Mouse (Mus musculus) limb, embryonic 12.5 days (tissue): Measurements from ENCODE around the gene Nop16. TPM values are rescaled to one million over a fixed set of nuclear protein-coding genes. Genes with fewer than 3 reads are reported as not detected.

Experiments
- ATAC-seq: fragments of 200-750 bp; cut with Nextera tagmentation; 2 replicates; pipeline ENCODE4 v1.8.0; 2017; ENCODE audit warnings: low read depth, moderate TSS enrichment; ENCODE audit not compliant: insufficient number of reproducible peaks, insufficient read depth, low FRiP score, low TSS enrichment
- H3K27ac ChIP-seq: fragments of 300-500 bp; sonication (generic); 2 replicates; pipeline ENCODE4 v1.5.1; 2016; ENCODE audit warnings: mild to moderate bottlenecking, moderate library complexity
- H3K27me3 ChIP-seq: fragments of 300-500 bp; sonication (generic); 2 replicates; pipeline ENCODE4 v1.6.1; 2016; ENCODE audit warnings: mild to moderate bottlenecking, moderate library complexity
- H3K36me3 ChIP-seq: fragments of 300-500 bp; sonication (generic); 2 replicates; pipeline ENCODE4 v1.6.1; 2016; ENCODE audit warnings: mild to moderate bottlenecking, moderate library complexity
- H3K4me1 ChIP-seq: fragments of 300-500 bp; sonication (generic); replicated peaks from 2 replicates; pipeline ENCODE4 v1.6.1; 2016
- H3K4me2 ChIP-seq: fragments of 300-500 bp; sonication (generic); 2 replicates; pipeline ENCODE4 v1.6.1; 2016; ENCODE audit warnings: mild to moderate bottlenecking, moderate library complexity
- H3K4me3 ChIP-seq: fragments of 300-500 bp; sonication (generic); replicated peaks from 2 replicates; pipeline ENCODE4 v1.5.1; 2016; ENCODE audit warnings: mild to moderate bottlenecking
- H3K9ac ChIP-seq: fragments of 300-500 bp; sonication (generic); replicated peaks from 2 replicates; pipeline ENCODE4 v1.6.1; 2016; ENCODE audit warnings: mild to moderate bottlenecking, moderate library complexity
- H3K9me3 ChIP-seq: fragments of 300-500 bp; sonication (generic); 2 replicates; pipeline ENCODE4 v1.6.1; 2016; ENCODE audit warnings: mild to moderate bottlenecking, moderate library complexity
- WGBS: fragments of 180-500 bp; shearing (Covaris S2); methylation state at CpG from one replicate; pipeline ENCODE4 v1.1.7; 2016; 5-methylcytosine and 5-hydroxymethylcytosine counted together
- polyA plus RNA-seq: library from polyadenylated mRNA; unstranded; fragments of >200 nt; fragmentation: Nextera tagmentation; extraction: Ambion mirVana; gene quantifications from 2 replicates; pipeline ENCODE4 v1.2.1, GENCODE M21; 2016

Gene Nop16
- polyA plus RNA-seq, 1 experiment from 2014 or later, result 87.5 TPM

DNA sequence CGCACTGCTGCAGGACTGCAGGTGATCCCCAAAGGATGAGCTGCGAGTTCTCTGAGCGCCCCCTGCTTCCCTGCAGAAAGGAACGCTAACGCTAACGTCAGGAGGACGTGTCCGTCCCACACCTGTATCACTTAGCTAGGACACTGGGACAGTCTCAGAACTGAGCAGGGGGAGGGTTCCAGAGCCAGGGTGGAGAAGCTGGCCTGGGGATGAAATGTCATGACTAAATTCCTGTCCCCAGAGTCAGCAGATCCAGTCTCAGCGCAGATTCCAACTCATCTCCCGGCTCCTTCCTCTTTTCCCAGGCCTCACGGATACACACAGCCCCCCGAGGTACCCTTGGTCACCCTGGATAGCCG, 20.7 kb upstream of the Nop16 start:
- peak overlapping the region; percentile 92 for H3K4me2 ChIP-seq
- H3K4me1 ChIP-seq, result peaks cover 9% of the 10 kb centered on the region
- H3K9ac ChIP-seq, result peak overlapping the region; percentile 63
- 8% methylated on average over 13 of the region's 13 CpGs for WGBS
- peaks cover 24% of the 10 kb centered on the region for H3K27me3 ChIP-seq
- peak overlapping the region; percentile 59 for H3K4me3 ChIP-seq
- ATAC-seq, result no peak
- no peaks in the 10 kb centered on the region for H3K9me3 ChIP-seq
- H3K27ac ChIP-seq, result no peak overlapping the region
- H3K36me3 ChIP-seq, result no peaks in the 10 kb centered on the region; the same call in 1 of the 2 replicates

DNA sequence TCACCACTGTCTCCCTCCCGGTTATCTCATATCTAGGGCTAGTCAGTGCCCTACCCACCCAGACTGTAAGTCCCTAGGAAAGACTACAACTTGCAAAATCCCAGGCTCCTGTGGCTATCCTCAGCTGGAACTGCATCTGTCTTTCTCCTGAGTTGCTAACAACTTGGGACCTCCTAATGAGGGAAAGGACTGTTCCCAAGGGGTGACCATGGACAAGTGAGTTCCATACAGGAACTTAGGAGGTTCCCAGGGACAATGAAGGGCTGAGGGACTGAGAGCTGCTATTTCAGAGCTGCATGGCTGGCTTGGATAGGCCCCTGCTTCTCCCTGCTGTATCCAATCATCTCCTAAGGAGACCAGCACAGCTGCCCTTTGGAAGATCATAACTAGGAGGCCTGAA, 19.4 kb upstream of the Nop16 start:
- Histone ChIP-seq H3K9me3 (no peaks in the 10 kb centered on the region), H3K4me3 (no peak overlapping the region), H3K4me1 (peaks cover 14% of the 10 kb centered on the region), H3K27me3 (peaks cover 24% of the 10 kb centered on the region), H3K4me2 (no peak overlapping the region), H3K36me3 (no peaks in the 10 kb centered on the region; the same call in 1 of the 2 replicates), H3K27ac (no peak overlapping the region), H3K9ac (no peak overlapping the region)
- ATAC-seq, result no peak
- WGBS, result 21% methylated on average over 1 of the region's 1 CpGs

DNA sequence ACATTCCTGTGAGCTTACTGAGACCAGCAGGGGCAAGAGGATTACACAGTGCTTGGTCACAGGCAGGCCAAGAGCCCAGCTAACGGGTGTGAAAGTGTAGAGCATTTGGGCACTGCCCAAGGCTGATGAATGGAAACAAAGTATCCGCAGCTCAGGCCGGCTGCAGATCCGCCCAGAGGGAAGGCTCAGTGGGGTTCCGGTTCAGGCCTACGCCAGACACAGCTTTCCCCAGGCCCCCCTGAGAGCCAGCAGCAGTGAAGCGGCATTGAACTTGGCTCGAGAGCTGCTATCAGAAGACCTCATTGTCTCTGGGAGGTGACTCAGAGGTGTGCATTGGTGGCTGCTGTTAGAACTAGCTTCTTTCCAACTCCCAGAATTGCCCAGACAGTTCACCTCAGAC, 18.8 kb upstream of the Nop16 start:
- Histone ChIP-seq H3K9ac (no peak overlapping the region), H3K4me2 (no peak overlapping the region), H3K27me3 (peaks cover 24% of the 10 kb centered on the region), H3K9me3 (no peaks in the 10 kb centered on the region), H3K27ac (no peak overlapping the region), H3K4me1 (peaks cover 21% of the 10 kb centered on the region), H3K4me3 (no peak overlapping the region), H3K36me3 (no peaks in the 10 kb centered on the region; the same call in 1 of the 2 replicates)
- no peak for ATAC-seq
- WGBS, result 23% methylated on average over 8 of the region's 8 CpGs

DNA sequence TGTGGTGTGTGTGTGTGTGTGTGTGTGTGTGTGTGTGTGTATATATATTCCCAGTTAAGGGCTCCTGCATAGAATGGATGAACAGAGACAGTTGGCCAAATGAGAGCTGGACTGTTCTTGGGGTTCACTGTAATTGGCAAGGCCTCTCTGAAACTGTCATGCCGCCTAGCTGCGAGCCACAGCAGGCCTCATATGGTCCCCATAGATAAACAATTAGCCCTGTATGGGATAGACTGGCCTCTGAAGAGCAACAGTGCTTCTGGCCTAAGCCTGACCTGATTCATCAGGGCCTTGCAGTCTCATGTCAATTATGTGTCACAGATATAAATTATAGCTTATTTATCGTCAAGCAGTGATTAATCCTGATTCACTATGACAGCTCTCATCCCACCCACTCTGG, 18.1 kb upstream of the Nop16 start:
- WGBS, result 67% methylated on average over 3 of the region's 3 CpGs
- H3K27me3 ChIP-seq, result peaks cover 24% of the 10 kb centered on the region
- no peaks in the 10 kb centered on the region; the same call in 1 of the 2 replicates for H3K36me3 ChIP-seq
- no peak overlapping the region for H3K4me3 ChIP-seq
- H3K4me1 ChIP-seq, result peaks cover 27% of the 10 kb centered on the region
- H3K4me2 ChIP-seq, result no peak overlapping the region
- no peak overlapping the region for H3K27ac ChIP-seq
- no peak overlapping the region for H3K9ac ChIP-seq
- H3K9me3 ChIP-seq, result no peaks in the 10 kb centered on the region
- ATAC-seq, result no peak

DNA sequence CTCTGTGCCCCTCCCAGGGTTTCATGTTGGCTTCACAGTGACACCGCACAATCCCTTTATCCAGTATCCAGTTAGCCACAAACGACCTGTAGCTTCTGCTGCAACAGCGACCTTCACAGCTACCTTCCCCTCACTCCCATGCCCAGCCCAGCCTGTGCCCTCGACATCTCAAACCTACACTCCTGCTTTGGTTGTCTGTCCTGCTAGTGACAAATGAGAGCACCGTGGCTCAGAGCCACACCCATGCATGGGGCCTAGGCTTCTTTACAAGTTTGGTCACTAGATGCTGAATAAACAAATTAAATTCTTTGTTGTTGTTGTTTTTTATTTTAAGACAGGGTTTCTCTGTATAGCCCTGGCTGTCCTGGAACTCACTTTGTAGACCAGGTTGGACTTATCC, 17.3 kb upstream of the Nop16 start:
- no peak overlapping the region for H3K27ac ChIP-seq
- no peaks in the 10 kb centered on the region; the same call in 1 of the 2 replicates for H3K36me3 ChIP-seq
- H3K4me2 ChIP-seq, result no peak overlapping the region
- 66% methylated on average over 5 of the region's 5 CpGs for WGBS
- peaks cover 24% of the 10 kb centered on the region for H3K27me3 ChIP-seq
- no peaks in the 10 kb centered on the region for H3K9me3 ChIP-seq
- no peak overlapping the region for H3K4me3 ChIP-seq
- no peak overlapping the region for H3K9ac ChIP-seq
- peaks cover 35% of the 10 kb centered on the region for H3K4me1 ChIP-seq
- no peak for ATAC-seq

DNA sequence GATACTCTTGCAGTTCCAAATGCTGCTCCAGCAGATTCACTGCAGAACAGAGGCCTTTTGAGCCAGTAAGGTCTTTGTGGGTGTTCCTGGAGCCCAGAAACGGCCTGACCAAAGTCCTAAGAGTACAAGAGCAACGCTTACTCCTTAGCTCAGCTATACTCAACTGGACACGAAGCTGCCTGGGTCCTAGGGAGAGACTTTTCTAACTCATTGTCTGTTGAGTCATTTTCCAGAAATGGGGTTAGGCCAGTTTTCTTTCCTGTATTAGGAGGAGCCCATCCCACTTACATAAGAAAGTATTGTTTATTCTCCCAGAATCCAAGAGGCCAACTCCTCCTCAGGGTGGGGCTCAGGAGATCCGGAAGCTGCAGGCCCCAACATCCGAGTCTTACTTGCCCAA, 15.5 kb upstream of the Nop16 start:
- Histone ChIP-seq H3K27ac (no peak overlapping the region), H3K36me3 (no peaks in the 10 kb centered on the region; the same call in 1 of the 2 replicates), H3K9ac (no peak overlapping the region), H3K27me3 (peaks cover 14% of the 10 kb centered on the region), H3K4me3 (no peak overlapping the region), H3K4me2 (no peak overlapping the region), H3K9me3 (no peaks in the 10 kb centered on the region), H3K4me1 (peaks cover 34% of the 10 kb centered on the region)
- WGBS, result 80% methylated on average over 5 of the region's 5 CpGs
- ATAC-seq, result no peak

DNA sequence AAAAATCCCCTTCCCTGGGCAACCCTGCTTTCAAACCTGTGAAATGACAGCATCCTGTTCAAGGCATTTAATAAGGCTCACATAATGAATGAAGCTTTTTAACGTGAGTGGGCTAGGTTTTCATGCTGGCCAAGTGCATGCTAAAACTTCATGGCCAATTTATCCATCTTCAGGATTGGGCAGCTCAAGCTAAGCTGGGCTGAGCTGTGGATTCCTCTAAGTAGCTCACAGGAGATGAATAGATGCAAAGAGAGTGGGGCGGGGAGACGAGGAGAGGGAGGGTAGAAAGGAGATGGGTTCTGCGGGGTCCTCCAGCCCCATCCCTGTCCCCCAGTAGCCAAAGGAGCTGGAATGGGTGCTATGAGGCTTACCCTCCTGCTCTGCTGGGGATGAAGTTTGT, 14.3 kb upstream of the Nop16 start:
- peaks cover 4% of the 10 kb centered on the region for H3K36me3 ChIP-seq
- no peaks in the 10 kb centered on the region for H3K9me3 ChIP-seq
- ATAC-seq, result no peak
- 66% methylated on average over 4 of the region's 4 CpGs for WGBS
- no peak overlapping the region for H3K4me3 ChIP-seq
- no peak overlapping the region for H3K9ac ChIP-seq
- H3K4me1 ChIP-seq, result peaks cover 34% of the 10 kb centered on the region
- H3K4me2 ChIP-seq, result no peak overlapping the region
- H3K27ac ChIP-seq, result peak overlapping the region; percentile 66
- H3K27me3 ChIP-seq, result peaks cover 4% of the 10 kb centered on the region; the same call in 1 of the 2 replicates

DNA sequence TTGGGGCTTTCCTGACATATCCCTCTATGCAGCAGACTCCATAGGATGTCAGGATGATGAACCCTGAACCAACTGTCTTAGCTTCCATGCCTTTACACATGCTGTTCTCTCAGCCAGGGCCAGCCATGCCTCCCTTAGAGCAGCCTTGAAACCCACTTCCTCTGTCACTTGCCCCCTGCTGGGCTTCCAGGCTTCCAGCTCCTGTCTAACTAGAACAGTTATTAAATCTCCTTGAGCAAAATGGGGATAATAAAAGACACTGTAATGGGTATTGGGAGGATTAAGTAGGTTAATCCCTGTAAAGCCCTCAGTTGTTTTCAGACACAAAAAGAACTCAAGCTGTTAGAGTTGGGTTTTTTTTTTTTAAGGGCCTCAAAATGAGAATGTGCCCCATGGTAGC, 13.6 kb upstream of the Nop16 start:
- Histone ChIP-seq H3K4me3 (no peak overlapping the region), H3K4me2 (no peak overlapping the region), H3K27ac (peak overlapping the region; percentile 66; the same call in 1 of the 2 replicates), H3K27me3 (no peaks in the 10 kb centered on the region), H3K9ac (no peak overlapping the region), H3K4me1 (peaks cover 30% of the 10 kb centered on the region), H3K36me3 (peaks cover 11% of the 10 kb centered on the region), H3K9me3 (no peaks in the 10 kb centered on the region)
- ATAC-seq, result 0 out of 2 replicates have a peak, but pooled peaks have one; percentile 32

DNA sequence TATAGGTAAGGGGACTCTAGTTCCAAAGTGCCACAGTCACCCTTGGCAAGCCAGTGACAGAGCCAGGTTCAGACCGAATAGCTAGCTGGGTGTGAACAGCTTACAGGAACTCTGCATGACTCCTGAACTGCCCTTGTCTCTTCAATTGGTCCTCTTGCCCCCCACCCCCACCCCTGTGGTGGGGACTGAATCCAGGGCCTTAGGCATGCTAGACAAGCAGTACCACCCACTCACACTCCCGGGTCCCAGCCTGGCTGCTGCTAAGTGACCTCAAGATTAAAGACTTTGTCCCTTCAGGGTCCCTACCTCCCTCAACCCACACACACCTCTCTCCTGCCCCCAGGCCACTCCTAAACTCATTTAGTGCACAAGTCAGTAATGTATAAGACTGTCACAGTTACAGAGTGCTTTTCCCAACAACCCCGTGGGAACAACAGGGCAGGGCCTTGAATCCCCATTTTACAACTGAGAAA, 12.8 kb upstream of the Nop16 start:
- Histone ChIP-seq H3K4me2 (peak overlapping the region; percentile 15; the same call in 1 of the 2 replicates), H3K27me3 (no peaks in the 10 kb centered on the region), H3K9ac (0 out of 2 replicates have a peak overlapping the region, but pooled peaks have one; percentile 12), H3K4me1 (peaks cover 30% of the 10 kb centered on the region), H3K27ac (peak overlapping the region; percentile 45; the same call in 1 of the 2 replicates), H3K4me3 (no peak overlapping the region), H3K36me3 (peaks cover 19% of the 10 kb centered on the region), H3K9me3 (no peaks in the 10 kb centered on the region)
- WGBS, result 14% methylated on average over 3 of the region's 3 CpGs
- 0 out of 2 replicates have a peak, but pooled peaks have one; percentile 38 for ATAC-seq

DNA sequence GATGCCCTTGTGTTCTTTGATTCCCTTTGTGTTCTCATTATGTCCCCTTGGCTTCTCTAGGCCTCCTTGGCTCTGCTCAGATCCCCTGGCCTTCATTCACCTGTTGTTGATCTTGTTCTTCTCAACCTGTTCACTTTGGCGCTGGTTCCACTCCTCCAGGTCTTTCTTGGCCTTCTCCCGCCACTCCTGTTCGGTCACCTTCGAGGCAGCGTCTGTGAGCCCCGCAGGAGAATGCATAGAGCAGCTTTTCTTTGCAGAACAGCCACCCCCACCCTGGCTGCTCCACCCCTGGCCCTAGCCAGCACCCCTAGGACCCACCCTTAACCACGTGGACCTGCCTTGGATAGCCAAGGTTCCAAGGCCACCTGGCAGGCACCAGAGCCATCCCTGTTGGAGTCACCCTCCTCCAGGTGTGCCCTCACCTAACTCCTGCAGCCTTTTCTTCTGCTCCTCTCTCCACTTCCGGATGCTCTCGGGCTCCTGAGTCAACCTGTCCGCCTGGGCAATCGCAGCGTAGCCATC, 8.8 kb upstream of the Nop16 start:
- Histone ChIP-seq H3K4me3 (no peak overlapping the region), H3K36me3 (peaks cover 25% of the 10 kb centered on the region), H3K9ac (no peak overlapping the region), H3K27me3 (no peaks in the 10 kb centered on the region), H3K9me3 (no peaks in the 10 kb centered on the region), H3K27ac (no peak overlapping the region), H3K4me1 (peaks cover 19% of the 10 kb centered on the region), H3K4me2 (no peak overlapping the region)
- 89% methylated on average over 12 of the region's 12 CpGs for WGBS
- ATAC-seq, result no peak

DNA sequence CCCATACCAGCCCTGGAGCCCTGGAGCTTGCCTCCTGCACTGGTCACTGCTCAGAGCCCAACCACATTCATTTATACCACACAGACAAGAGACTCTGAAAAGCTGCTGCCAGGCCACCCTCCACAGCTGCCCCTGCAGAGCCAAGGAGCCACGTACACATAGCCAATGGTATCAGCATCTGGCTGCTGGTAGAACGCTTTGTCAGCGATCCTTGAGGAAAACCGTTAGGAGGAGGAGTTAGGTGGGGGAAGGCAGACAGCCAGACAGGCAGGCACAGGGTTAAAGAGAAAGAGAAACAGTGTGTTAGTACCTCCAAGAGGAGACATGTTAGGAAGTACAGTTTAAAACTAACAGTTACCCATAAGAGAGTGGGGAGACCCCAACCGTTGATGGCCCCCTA, 7.0 kb upstream of the Nop16 start:
- 70% methylated on average over 5 of the region's 5 CpGs for WGBS
- H3K9me3 ChIP-seq, result no peaks in the 10 kb centered on the region
- H3K4me2 ChIP-seq, result no peak overlapping the region
- ATAC-seq, result no peak
- H3K27ac ChIP-seq, result no peak overlapping the region
- H3K36me3 ChIP-seq, result peaks cover 29% of the 10 kb centered on the region
- H3K27me3 ChIP-seq, result no peaks in the 10 kb centered on the region
- no peak overlapping the region for H3K4me3 ChIP-seq
- peaks cover 1% of the 10 kb centered on the region for H3K4me1 ChIP-seq
- no peak overlapping the region for H3K9ac ChIP-seq

DNA sequence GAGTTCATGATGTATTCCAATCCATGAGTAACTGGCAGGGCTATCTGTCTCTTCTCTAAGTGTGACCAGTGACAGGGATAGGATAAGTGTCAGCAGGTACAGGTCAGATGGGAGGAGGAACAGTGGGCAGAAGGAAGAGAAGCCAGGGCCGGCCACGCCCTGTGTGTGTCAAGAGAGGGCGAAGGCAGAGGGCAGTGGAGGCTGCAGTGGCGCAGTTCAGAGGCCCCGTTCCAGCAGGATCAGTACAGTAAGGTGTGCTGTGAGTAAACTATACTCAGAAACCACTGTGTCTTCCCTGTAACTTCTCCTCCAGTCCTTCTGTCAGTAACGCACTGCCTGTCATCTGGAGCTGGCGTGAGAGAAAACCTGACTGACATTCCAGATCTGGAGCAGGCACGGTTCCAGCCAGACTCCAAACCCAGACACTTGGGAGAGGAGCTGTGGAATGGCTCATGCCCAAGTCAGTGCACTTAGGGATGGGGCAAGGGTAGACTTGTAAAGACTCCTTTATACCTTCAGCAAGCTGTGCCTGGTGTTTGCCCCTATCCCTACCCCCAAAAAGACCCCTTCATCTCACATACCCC, 6.3 kb upstream of the Nop16 start:
- 82% methylated on average over 8 of the region's 8 CpGs for WGBS
- no peak overlapping the region for H3K27ac ChIP-seq
- no peak overlapping the region for H3K9ac ChIP-seq
- no peak overlapping the region for H3K4me3 ChIP-seq
- H3K4me2 ChIP-seq, result no peak overlapping the region
- peaks cover 29% of the 10 kb centered on the region for H3K36me3 ChIP-seq
- ATAC-seq, result no peak
- H3K27me3 ChIP-seq, result no peaks in the 10 kb centered on the region
- peaks cover 7% of the 10 kb centered on the region for H3K4me1 ChIP-seq
- H3K9me3 ChIP-seq, result no peaks in the 10 kb centered on the region
